Mouse (Mus musculus) midbrain, embryonic 14.5 days (tissue): ENCODE measurements at regions not wholly inside any gene's neighbourhood (a gene's known extent, or its start where the extent isn't known, plus 50 kb on each side); places are given as distances from the start of the nearest gene placed in this dataset.

Source experiments
- ATAC-seq: fragments of 200-750 bp; cut with Nextera tagmentation; 2 replicates; pipeline ENCODE4 v1.8.0; 2017; ENCODE audit warnings: moderate number of reproducible peaks, moderate library complexity; ENCODE audit not compliant: low FRiP score, low TSS enrichment
- DNase-seq: peaks from one replicate; pipeline ENCODE4 v3.0.0-alpha.2; 2015
- H3K27ac ChIP-seq: fragments of 300-500 bp; sonication (generic); replicated peaks from 2 replicates; pipeline ENCODE4 v1.5.1; 2014; ENCODE audit warnings: mild to moderate bottlenecking, low read depth, low read length, moderate library complexity
- H3K27me3 ChIP-seq: fragments of 300-500 bp; sonication (generic); 2 replicates; pipeline ENCODE4 v1.6.1; 2014; ENCODE audit warnings: low read length, control low read depth, mixed read lengths; ENCODE audit not compliant: control insufficient read depth, insufficient read depth
- H3K36me3 ChIP-seq: fragments of 300-500 bp; sonication (generic); 2 replicates; pipeline ENCODE4 v1.6.1; 2014; ENCODE audit warnings: low read length, control low read depth; ENCODE audit not compliant: control insufficient read depth, insufficient read depth
- H3K4me1 ChIP-seq: fragments of 300-500 bp; sonication (generic); 2 replicates; pipeline ENCODE4 v1.6.1; 2014; ENCODE audit warnings: mild to moderate bottlenecking, antibody characterized with exemption, low read length, control low read depth; ENCODE audit not compliant: control insufficient read depth, insufficient read depth
- H3K4me2 ChIP-seq: fragments of 300-500 bp; sonication (generic); 2 replicates; pipeline ENCODE4 v1.6.1; 2014; ENCODE audit warnings: mild to moderate bottlenecking, low read length, moderate library complexity
- H3K4me3 ChIP-seq: fragments of 300-500 bp; sonication (generic); replicated peaks from 2 replicates; pipeline ENCODE4 v1.5.1; 2014; ENCODE audit warnings: low read depth, low read length
- H3K9ac ChIP-seq: fragments of 300-500 bp; sonication (generic); replicated peaks from 2 replicates; pipeline ENCODE4 v1.6.1; 2014; ENCODE audit warnings: mild to moderate bottlenecking, low read length, moderate library complexity
- H3K9me3 ChIP-seq: fragments of 300-500 bp; sonication (generic); 2 replicates; pipeline ENCODE4 v1.6.1; 2016; ENCODE audit warnings: low read length, control low read depth, mixed read lengths; ENCODE audit not compliant: control insufficient read depth
- WGBS: fragments of 180-500 bp; shearing (Covaris S2); extraction: QIAGEN DNeasy Blood & Tissue Kit; methylation state at CpG from one replicate; pipeline ENCODE4 v1.1.7; 2014; 5-methylcytosine and 5-hydroxymethylcytosine counted together

DNA sequence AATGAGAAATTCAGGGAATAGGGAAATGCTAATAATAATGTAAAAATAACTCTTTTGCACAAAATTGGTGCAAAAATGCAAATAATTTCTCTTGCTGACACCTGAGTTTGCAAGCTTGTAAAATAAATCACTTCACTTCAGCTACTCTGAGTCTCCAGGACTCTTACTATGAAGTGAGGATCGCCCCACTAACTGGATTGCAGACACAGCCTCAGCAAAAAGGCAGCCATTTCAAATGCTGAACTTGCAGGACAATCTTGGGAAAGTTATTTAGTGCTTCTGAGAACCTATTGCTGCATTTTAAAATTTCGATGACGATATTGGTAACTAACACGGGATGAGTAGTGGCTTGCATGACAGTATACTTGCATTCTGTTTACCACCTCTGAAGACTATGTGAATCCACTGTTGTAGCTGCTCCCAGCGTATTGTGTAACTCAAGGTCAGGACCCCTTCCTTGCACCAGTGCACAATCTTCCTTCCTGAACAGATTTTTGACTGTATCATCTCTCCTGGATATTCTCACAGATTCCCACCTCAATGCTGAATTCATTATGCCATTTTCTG lies 3051.4 kb upstream of the Lrrc6 start:
- DNase-seq (no peak), ATAC-seq (no peak)
- H3K27me3 ChIP-seq: no peaks in the 10 kb centered on the region
- H3K36me3 ChIP-seq: no peaks in the 10 kb centered on the region
- no peaks in the 10 kb centered on the region for H3K4me1 ChIP-seq
- no peak overlapping the region for H3K9ac ChIP-seq
- 77% methylated on average over 5 of the region's 5 CpGs for WGBS
- H3K27ac ChIP-seq: no peak overlapping the region
- H3K4me2 ChIP-seq: no peak overlapping the region
- no peak overlapping the region for H3K4me3 ChIP-seq
- H3K9me3 ChIP-seq: no peaks in the 10 kb centered on the region

DNA sequence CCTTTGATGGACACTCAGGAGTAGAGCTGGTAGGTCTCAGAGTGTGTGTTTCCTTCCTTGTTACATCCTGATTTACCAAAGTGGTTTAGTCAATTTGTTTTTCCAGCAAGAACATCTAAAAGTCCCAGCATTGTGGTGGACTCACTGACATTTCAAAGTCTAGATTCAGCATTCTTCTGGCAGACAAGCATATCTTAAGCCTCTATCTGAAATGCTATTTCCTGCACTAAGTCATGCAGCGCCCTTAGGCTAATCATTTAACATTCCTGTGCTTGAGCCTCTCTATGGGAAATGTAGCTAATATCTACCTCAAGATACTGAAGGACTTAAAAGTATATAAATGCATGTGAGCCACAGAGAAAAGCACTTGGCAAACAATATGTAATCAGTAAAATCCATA lies 3050.3 kb upstream of the Lrrc6 start:
- no peak overlapping the region for H3K4me2 ChIP-seq
- WGBS: 93% methylated on average over 1 of the region's 1 CpGs

DNA sequence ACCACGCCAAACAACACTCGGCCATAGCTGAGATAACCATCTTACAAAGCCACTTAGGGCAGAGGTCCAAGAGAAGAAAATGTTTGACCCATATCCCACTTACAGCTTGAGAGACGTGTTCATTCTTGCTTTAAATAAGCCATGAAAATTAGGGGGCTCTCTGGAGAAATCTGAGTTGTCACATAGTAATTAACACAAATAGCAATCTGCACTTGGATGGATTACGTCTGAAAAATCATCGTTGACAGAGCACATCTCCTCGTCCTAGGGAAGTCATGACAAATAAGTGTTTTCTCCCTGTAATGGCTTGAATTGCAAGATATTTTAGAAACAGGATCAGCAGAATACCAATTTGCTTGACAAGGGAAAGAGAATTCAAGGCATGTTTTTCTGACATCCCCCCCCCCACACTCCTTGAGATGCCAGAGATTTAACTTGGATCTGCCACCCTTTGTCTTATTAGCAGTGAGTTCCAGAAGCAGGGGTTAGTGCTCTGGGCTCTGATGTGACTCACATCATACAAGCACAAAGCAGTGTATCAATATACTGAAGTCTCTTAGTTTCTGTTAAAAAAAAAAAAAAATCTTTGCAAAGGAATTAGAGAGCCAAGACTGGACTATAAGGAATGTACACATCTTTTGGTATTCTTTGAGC lies 3025.9 kb upstream of the Lrrc6 start:
- H3K4me2 ChIP-seq: no peak overlapping the region
- H3K27me3 ChIP-seq: no peaks in the 10 kb centered on the region
- H3K4me1 ChIP-seq: no peaks in the 10 kb centered on the region
- H3K9me3 ChIP-seq: no peaks in the 10 kb centered on the region
- no peak overlapping the region for H3K27ac ChIP-seq
- 55% methylated on average over 6 of the region's 6 CpGs for WGBS
- H3K4me3 ChIP-seq: no peak overlapping the region
- DNase-seq (peak; percentile 15), ATAC-seq (no peak)
- no peak overlapping the region for H3K9ac ChIP-seq
- no peaks in the 10 kb centered on the region for H3K36me3 ChIP-seq

More for the DNA sequence above, 3050.3 kb upstream of the Lrrc6 start:
- Histone ChIP-seq H3K36me3 (no peaks in the 10 kb centered on the region), H3K9me3 (no peaks in the 10 kb centered on the region), H3K4me3 (no peak overlapping the region), H3K9ac (no peak overlapping the region), H3K27ac (no peak overlapping the region), H3K27me3 (no peaks in the 10 kb centered on the region), H3K4me1 (no peaks in the 10 kb centered on the region)
- DNase-seq (peak; percentile 36), ATAC-seq (no peak)

DNA sequence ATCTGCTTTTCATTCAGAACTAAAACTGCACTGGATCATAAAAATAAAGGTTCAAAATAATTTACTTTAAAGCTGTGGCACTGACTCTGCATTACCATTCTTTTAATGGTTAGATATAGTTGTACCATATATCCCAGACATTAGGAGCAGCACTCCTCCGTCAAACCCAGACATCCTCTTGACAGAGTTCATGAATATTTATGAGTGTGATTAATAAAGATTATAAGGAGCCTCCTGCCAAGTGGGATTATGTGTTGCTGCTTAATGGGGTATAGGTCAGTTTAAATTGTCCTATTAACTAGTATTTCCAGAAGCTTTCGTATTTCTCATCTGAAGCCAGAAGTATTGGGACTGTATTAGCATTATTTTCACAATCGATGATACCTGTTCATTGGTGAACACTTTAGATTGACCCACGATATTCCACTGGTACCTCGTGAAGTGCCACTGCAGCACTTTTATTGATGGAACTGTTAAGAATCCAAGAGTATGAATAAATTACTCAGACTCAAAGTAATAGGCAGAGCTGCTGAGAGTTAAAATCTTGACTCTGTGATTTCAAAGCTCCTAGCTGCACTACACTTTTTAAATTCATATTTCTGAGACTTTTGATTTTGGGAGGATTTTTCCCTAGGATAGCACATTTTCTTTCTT lies 2983.8 kb upstream of the Lrrc6 start:
- Histone ChIP-seq H3K4me2 (no peak overlapping the region), H3K9me3 (no peaks in the 10 kb centered on the region), H3K27me3 (no peaks in the 10 kb centered on the region), H3K36me3 (no peaks in the 10 kb centered on the region), H3K4me1 (no peaks in the 10 kb centered on the region), H3K9ac (no peak overlapping the region), H3K4me3 (no peak overlapping the region), H3K27ac (no peak overlapping the region)
- peak; percentile 49 for DNase-seq
- ATAC-seq: peak; percentile 68; the same call in 1 of the 2 replicates
- WGBS: 43% methylated on average over 5 of the region's 5 CpGs

DNA sequence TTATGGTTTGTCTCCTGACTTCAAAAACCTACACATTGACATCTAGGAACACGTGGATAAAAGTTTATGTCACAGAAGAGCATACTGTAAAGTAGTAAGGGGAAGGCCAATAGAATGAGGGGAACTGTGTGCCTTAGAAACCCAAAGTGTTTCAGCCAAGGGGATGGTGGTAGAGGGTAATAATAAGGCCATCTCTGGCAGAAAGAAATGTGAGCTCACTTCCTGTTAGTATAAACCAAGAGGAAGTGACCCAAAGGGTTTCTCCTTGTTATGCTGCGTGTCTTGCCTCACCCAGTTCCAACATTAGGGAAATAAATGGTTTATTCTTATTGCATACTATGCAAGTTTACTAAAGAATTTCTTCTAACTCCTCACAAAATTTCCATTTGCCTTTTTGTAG lies 2982.4 kb upstream of the Lrrc6 start:
- Histone ChIP-seq H3K36me3 (no peaks in the 10 kb centered on the region), H3K4me2 (no peak overlapping the region), H3K9ac (no peak overlapping the region), H3K4me1 (no peaks in the 10 kb centered on the region), H3K27me3 (no peaks in the 10 kb centered on the region), H3K27ac (no peak overlapping the region), H3K9me3 (no peaks in the 10 kb centered on the region), H3K4me3 (no peak overlapping the region)
- no peak for DNase-seq
- no peak for ATAC-seq
- 81% methylated on average over 2 of the region's 2 CpGs for WGBS

DNA sequence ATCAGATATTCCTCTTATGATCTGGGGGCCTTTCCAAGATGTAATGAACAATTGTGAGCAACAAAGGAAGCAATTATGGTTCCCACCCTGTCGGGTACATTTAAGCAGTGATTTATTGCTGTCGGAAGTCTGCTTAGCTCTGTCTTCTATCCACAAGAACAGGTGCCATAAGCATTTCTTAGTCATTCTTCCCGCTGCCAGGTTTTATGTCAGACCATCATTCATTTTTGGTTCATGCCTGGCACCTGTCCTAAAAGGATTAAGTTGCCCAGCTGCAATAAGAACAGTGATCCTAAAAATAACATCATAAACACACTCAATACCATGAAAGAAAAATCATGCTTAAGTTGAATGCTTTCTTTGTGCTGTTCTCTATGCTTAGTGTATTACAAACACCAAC lies 2980.4 kb upstream of the Lrrc6 start:
- no peaks in the 10 kb centered on the region for H3K4me1 ChIP-seq
- no peaks in the 10 kb centered on the region for H3K27me3 ChIP-seq
- no peak overlapping the region for H3K4me3 ChIP-seq
- H3K27ac ChIP-seq: no peak overlapping the region
- H3K4me2 ChIP-seq: no peak overlapping the region
- no peak for ATAC-seq
- H3K9me3 ChIP-seq: no peaks in the 10 kb centered on the region
- H3K36me3 ChIP-seq: no peaks in the 10 kb centered on the region
- no peak for DNase-seq
- H3K9ac ChIP-seq: no peak overlapping the region
- 84% methylated on average over 3 of the region's 3 CpGs for WGBS

DNA sequence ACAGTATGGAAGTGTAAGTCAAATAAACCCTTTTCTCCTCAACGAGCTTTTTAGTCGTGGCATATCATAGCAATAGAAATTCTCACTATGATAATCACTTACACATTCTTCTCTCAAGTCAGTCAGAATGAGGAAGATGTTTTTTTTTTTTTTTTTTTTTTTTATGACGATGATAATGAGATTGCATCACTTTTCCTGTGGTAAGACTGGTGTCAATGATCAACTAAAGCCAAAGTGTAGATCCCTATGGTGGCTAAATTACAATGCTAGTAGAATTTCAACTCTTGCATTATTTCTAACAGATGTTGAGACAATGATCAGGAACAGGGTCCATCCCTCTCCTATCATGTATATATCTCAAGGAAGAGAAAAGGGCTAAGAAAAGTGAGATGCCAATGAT lies 2976.3 kb upstream of the Lrrc6 start:
- Histone ChIP-seq H3K9ac (no peak overlapping the region), H3K4me3 (no peak overlapping the region), H3K36me3 (no peaks in the 10 kb centered on the region), H3K27me3 (no peaks in the 10 kb centered on the region), H3K9me3 (no peaks in the 10 kb centered on the region), H3K4me1 (no peaks in the 10 kb centered on the region), H3K27ac (no peak overlapping the region), H3K4me2 (no peak overlapping the region)
- DNase-seq: no peak
- WGBS: 92% methylated on average over 3 of the region's 3 CpGs
- ATAC-seq: no peak

DNA sequence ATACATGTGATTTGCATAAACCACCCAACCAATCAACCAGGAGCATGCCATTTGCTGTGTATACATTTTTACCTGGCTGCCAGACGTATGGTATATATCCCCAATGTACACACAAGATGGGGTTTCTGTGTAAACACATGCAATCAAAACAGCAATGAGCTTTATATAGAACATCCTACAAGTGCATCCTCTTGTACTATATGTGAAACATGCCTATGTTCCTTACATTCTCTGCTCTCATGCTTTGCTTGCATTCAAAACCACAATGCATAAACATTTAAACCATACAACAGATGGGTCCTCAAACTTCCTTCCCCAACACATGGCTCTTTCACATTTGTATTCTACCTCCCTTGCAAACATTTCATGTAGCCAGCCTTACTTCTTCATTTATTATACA lies 2968.9 kb upstream of the Lrrc6 start:
- Histone ChIP-seq H3K27ac (no peak overlapping the region), H3K9me3 (no peaks in the 10 kb centered on the region), H3K4me3 (no peak overlapping the region), H3K9ac (no peak overlapping the region), H3K36me3 (no peaks in the 10 kb centered on the region), H3K4me1 (no peaks in the 10 kb centered on the region), H3K27me3 (no peaks in the 10 kb centered on the region), H3K4me2 (no peak overlapping the region)
- 91% methylated on average over 1 of the region's 1 CpGs for WGBS
- ATAC-seq (no peak), DNase-seq (no peak)
